Mouse (Mus musculus): ENCODE data around the gene Dennd4c.

GRCm38 (mm10) chr4:86845384-86845783 is 97.0 kb downstream of the Dennd4c start:
- no peak for TF ChIP-seq EP300 (IDR thresholded peaks at IDR 0.05; ENCODE audit: low read depth)
- no peak for TF ChIP-seq CTCF (IDR thresholded peaks at IDR 0.05; ENCODE audit: low read depth)

Measured in liver, embryonic 14.5 days (tissue).